Mouse (Mus musculus) natural killer cell, adult 2 months (primary cell): ENCODE data around the gene Il4ra.

ENCODE experiments used
- DNase-seq, 2 experiments: peaks; one replicate each; pipeline ENCODE4 v3.0.0; 2022; ENCODE audit warnings: low spot score in 2 of 2

Gene Il4ra

DNA sequence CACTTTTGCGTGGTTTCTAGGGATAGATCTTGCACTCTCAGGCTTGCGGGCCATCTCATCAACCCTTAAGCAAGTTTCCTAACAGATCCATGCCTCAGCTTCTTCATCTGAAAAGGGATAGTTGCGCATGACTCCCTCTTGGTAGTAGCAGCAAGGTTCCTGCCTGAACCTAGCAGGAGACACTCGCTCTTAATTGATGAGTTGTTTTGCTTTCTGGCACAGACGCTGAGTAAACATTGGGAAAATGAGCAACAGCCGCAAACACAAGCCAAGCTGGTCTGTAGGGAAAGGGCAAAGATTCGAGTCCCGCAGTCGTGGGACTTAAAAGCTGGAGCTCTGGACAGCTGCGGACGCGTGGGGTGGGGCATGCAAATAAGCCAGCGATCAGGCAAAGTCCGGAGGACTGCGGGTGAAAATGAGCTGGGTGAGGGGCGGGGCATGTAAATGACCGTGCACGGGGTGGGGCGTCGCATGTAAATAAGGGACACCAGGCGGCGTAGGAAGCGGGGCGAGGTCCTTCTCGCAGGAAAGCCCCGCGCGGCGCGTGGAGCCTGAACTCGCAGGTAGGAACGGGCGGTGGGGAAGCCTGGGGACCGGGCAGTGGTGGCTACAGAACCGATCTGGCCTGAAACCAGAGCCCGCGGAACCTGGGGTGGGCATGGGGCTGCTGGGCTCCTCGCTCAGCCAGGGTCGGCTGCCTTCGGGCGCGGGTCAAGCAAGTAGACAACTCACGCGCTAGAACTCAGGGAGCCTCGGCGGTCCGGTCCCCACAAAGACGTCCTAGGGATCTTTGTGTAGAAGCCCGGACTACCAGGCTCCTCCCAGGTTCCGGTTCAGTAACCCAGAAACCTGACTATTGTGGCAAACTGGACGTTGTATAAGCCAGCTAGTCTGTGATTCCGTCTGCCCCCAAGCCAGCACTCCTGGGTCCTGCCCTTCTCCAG, at the start of gene Il4ra:
Il4ra (plus strand) TSS at position 355 of the 944 bp plus-strand sequence.
- peak; percentile 88 to 90 for DNase-seq

DNA sequence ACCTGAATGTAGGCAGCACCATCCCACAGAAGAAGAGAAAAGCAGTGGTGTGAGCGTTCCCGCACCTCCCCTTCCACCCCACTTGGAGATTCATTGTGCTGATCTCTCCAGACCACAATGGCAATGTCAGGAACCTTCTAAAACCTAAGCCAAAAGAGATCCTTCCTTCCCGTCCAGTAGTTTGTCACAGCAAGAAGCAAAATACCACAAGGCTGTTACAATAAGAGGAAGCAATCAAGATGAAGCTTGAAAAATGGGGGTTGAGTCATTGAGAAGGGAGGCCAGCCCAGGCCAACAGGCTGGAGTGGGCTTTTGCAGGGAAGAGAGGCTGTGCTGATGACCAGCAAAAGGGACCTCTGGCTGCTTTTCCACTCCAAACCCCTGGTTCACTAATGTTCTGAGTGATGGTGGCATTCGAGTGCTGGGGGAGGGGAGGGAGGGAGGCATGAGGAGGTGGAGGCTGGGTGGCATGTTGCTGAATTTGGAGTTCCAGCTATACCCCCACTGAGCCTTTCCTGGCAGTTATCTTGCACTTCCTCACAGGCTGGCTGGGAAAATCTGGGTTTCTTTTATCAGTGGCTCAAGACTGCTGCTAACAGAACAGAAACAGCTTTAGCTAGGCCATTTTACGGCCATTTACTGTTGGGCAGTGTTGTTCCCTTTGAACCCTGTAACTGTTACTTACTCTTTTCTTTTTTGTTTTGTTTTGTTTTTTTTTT, 48.4 kb upstream of the Il4ra start:
- no peak for DNase-seq

DNA sequence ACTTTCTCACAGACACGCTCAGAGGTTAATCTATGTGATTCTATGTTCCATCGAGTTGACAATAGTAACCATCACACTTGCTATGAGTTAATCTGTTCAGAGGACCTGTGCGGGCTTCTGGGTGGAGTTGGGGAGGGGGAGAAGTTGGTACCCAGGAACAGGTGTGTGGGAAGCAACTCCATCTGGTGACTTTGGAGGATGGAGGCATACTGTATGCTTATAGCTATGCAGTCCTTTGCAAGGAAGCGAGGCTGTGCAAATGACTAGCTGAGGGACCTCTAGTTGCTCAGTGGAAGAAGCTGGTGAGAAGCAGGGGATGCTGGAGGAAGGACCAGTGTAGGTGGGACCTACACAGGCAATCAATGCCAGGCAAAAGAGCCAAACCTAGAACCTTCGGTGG, 47.3 kb upstream of the Il4ra start:
- no peak for DNase-seq

DNA sequence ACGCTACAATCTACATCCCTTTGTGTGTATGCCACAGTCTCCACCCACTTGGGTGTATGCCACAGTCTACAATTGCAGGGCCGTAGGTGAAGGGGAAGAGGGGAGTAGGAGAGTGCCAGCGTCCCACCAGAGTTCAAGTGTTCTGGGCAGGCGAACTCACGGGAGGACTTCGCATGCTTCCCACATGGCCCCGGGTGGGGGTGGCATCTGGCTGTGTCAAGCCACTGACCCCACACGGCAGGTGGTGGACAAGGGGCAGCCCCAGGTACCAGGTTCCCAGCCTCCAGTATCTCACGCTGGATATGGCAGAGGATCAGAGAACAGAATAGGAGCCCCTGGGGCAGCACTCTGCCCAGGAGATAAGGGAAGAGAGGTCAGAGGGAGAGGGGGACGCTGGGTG, 46.4 kb upstream of the Il4ra start:
- no peak for DNase-seq

DNA sequence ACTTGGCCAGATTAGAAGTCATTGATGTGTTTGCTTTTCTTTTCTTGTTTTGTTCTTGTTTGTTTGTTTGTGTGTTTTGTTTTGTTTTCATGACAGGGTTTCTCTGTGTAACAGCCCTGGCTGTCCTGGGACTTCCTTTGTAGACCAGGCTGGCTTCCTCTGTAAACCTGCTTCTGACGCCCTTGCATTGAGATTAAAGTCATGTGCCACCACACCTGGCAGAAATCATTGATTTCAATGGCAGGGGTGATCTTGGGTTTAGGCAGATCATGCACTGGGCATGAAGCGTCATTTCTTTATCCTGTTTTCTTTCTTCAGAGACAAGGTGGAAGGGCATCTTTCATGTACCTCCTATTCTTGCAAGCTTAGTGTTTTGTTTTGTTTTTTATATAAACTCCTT, 44.6 kb upstream of the Il4ra start:
- DNase-seq = peak; percentile 21 to 24

DNA sequence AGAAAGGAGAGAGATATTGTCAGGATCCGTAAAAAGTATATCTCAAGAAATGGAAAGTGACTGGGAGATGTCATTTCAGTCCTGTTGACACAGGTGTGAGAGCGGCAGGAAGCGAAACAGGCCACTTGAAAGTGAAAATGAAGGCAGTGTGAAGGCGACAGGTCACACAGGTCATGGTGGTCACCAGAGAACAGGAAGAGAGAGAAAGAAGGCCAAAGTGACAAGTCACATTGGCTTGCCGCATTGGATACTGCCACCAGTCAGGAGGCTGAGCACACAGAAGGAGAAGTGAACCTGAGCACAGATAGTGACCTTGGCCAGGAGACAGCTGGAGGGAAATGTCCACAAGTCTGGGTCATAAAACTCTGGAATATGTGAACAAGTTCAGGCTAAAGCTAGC, 40.5 kb upstream of the Il4ra start:
- peak; percentile 71 to 84 for DNase-seq

DNA sequence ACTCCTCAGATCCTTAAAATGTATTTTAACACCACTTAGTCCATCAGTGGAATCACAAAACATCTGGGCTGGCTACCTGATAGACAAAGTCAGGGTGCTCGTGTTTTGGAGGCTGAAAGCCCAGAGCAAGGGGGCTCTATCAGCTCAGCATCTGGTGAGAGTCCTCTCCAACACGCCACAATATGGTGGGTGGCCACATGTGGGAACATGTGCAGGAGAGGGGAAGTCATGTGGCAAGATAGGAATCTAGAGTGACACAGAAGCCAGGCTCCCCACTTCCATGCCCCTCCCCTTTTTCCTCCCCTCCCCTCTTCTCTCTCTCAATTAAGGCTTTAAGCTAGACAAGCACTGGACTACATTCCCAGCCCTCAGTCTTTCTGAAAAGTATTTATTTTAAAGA, 40.1 kb upstream of the Il4ra start:
- DNase-seq = no peak

DNA sequence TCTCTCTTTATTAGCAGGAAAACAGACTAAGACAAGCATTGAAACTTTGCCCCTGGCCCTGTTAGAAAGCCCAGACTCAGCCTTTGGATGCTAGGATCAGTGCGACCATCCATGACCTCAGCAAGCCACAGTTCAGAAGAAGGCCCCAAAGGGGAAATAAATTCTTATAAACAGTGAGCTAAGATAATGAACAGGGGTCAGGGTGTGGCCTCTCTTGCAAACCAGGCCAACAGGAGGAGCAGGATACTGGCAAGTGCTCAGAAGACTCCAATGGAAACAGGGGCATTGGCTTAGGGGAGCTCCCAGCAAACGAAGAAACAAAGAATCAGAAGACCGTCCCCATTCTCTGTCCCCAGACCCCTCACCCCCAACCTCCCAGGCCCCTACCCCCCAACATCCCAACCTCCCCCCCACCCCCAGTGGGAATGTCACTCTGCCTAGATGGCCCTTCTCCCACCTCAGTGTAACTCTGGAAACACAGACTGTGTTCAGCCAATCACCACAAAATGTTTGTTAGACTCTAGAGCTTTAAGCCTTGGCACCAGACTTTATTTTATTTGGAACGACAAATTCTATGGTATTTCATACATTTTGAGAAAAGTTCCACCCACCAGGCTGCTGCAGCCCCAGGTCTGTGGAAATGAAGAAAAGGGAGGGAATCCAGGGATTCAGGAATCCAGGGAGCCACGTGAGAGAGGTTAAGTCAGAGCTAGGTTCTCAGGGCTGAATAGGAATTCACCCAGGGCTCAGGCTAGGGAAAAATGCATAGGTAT, 36.7 kb upstream of the Il4ra start:
- DNase-seq = no peak

DNA sequence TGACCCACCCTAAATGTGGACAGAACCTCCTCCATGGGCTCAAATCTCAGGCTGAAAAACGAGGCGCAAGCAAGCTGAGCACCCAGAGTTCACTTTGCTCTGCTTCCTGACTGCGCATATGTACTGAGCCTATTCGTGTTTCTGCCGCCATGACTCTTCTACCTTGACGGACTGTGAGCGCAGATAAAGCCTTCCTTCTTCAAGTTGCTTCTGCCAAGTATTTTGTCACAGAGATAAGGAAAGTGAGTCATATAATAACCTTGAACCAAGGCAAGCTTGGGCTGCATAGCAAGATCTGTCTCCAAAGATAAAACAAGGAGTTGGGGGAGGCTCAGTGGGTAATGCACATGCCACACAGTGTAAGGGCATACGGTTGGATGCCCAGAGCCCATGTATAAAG, 35.2 kb upstream of the Il4ra start:
- DNase-seq = no peak

DNA sequence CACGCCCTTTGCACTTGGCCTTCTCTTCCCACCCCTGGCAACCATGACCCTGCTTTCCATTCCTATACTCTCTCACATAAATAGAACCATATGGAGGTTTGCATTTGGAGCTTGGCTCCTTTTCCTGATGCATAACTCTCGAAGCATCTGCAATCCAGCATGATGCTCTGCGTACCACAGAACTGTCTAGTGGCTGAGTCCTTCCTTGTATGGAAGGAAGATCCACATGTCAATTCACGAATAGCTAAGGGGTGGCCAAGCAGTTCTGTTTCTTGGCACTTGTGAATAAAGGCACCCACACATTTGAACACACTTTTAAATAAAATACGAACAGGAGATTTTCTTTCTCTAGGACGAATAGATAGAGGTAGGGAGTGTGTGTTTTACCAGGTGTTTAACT, 34.5 kb upstream of the Il4ra start:
- no peak for DNase-seq

DNA sequence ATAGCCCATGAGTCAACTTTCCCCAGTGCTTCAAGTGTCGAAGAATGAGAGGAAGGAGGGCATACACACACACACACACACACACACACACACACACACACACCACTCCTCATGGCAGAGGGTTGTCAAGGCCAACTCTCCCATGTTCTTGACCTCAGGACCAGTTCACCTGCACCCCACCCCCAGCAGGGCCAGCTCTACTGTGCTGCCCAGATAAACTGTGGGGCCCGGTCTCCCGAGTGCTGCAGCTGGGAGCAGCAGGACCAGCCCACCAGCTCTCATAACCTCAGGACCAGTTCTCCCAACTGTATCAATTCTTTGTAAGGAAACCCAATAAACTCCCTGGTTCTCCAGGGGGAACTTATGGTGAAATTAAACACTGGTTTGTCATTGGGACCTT, 32.2 kb upstream of the Il4ra start:
- no peak for DNase-seq

DNA sequence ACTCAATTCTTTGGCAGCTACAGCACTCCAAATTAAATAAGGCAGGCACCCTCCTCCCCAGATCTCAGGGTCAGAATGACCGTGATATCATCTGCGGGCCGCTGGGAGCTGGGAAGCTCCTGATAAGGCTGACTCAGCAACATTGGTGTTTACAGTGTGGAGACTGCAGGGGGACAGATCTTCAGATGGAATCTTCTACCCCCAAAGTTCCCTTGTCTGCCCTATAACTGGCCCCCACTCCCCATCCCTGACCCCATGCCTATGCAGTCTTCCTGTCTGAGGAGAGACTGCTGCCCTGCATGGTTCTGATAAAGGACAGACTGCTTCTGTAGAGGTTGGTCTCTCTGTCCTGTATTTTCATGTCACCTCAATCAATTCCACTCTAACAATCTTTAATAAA, 28.9 kb upstream of the Il4ra start:
- no peak for DNase-seq

DNA sequence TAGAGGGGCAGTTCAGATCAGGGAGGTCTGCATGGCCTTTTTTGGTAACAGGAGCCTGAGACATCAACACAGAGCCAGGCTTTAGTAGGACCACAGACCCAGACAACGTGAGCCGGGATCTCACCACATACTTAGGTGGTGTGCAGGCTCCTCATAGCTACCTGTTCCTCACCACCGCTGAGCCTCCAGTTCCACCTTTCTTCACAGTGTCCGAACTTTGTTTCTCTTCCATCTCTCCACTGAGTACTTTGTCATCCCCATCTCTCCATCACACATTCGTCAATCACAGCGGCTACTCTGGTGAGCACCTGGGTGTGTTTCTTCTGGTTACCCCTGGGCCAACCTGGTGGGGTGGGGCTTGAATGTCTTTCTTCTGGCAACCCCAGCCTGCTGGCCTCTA, 24.7 kb upstream of the Il4ra start:
- DNase-seq = no peak

DNA sequence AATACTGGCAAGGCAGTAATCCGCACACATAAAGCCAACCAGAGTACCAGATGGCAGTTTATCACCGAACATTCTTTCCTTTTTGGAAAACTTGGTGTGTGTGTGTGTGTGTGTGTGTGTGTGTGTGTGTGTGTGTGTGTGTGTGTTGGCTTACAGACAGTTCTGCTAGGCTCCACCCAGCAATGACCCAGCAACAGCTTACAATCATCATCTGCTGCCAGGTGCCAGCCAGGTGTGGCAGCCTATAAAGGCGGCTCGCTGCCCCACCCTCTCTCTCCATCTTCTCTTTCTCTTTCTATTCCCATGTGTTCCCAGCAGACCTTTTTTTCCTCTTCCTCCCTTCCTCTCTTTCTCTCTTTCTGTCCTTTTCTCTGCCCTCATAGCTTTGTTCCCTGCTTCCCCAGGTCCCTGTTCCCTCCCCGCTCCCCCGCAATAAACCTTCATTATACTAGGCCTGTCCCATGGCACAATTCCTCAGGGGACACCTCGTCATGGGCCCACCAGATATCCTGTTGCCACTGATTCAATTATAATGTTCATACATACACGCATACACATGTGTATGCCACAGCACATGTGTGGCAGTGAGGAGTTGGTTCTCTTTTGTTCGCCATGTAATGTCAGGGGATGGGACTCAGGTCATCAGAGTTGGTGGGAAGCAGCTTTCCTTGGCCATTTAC, 23.9 kb upstream of the Il4ra start:
- DNase-seq = no peak

DNA sequence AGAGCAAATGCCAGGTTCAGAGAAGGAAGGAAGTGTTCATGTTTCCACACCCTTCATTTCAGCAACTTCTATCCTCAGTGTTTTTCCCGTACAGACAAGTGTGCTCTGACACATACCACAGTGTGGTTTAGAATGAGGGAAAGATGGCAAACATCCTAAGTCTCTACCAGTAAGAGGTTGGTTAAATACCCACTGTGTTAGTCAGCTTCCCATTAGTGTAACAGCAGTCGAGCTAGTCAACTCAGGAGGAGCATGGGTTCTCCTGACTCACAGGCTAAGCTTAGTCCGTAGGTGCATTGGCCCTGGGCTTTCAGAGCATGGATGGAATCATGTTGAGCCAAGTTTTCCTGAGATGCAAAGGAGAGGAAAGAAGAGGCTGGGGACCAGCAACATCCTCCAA, 12.6 kb upstream of the Il4ra start:
- no peak for DNase-seq

DNA sequence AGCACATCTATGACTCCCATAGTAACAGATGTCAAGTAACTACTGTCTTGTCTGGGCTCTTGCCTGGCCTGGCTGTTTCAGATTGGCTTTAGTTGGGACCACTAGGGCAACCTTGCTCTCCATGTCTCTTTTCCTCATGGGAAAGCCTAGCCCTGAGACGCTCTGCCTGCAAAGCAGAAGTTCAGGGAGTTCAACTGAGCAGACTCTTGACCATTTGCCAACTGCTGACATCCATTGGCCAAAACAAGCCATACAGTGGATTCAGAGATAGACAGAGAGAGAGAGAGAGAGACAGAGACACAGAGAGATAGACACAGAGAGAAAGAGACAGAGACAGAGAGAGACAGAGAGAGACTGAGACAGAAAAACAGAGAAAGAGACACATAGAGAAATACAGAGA, 10.9 kb upstream of the Il4ra start:
- DNase-seq = no peak

DNA sequence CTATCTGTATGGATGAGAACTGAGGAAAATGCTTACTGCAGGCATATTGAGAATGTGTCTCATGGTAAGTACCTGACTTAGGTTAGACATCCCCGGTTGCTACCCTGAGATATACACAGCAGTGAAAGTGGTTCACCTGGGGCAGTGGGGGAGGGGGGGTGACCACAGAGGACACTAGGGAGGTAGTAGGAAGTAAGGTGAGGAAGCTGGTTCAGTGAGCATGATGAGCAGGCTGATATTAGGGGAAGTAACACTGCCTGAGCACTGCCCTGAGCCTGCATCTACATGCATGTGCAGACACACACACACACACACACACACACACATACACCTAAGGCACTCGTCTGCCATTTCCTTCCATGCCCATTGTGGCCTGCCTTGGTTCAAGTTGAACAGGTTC, 10.1 kb upstream of the Il4ra start:
- DNase-seq = peak in 1 of 2 experiments; percentile 76

DNA sequence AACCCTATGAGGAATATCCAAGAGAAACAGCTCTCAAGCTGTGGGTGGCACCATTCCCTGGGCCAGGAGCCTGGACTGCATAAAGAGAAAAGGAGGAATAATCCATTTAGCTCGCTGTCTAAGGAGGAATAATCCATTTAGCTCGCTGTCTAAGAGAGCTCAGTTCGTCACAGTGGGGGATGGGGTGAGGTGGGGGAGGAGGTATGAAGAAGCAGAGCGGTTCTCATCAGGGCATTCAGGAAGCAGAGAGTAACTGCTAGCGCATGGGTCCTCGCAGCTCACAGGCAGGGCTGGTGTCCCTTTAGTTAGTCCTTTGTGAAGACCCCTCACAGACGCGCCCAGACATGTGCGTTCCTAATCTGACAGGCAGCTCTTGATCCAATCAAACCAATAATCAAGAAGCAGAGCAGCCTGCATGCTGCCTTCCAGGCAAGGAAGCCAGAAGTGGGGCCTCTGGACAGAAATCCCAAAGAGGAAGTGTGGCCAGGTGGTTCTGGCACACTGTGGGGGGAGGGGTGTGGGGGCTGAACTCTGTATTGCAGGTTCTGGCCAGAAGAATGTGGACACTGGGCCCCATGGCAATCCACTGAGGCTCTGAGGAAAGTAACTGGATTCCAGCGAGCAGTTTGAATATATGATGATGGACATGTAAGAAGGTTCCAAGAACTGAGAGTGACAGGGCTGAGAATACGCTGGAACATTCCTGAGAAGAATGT, 9.4 kb upstream of the Il4ra start:
- no peak for DNase-seq

DNA sequence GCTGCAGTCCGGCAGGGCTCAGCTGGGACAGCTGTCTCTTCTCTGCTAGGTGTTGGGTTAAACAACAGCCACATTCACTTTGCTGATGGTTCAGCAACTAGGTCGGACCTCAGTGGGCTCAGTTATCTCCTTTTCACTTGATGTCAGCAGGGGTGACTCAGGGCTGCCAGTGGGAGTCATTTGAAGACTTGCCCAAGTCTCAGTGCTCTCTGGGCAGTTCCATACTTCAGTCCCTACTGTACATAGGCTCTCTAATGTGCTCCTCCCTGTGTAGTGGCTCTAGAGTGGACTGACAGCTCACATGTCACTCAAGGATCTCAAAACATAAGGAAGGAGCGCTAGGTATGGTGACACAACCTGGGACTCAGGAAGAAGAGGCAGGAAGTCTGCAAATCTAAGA, 8.4 kb upstream of the Il4ra start:
- no peak for DNase-seq

DNA sequence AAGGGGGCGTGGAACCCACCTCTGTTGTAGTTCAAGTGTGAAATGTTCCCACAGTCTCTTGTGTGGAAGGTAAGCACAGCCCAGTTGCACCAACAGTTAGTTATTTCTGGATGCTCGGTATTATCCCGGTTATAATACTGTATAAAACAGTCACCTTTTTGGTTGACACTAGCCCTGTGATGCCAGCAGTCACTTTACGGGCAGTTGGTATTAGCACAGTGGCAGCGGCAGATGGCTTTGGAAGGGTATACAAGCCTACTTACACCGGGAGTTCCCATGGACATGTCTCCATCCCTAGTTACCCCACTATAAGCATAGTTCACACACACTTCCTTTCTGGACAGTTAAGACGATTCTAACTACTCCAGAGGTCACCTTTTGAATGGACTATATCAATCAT, 6.6 kb upstream of the Il4ra start:
- DNase-seq = no peak

DNA sequence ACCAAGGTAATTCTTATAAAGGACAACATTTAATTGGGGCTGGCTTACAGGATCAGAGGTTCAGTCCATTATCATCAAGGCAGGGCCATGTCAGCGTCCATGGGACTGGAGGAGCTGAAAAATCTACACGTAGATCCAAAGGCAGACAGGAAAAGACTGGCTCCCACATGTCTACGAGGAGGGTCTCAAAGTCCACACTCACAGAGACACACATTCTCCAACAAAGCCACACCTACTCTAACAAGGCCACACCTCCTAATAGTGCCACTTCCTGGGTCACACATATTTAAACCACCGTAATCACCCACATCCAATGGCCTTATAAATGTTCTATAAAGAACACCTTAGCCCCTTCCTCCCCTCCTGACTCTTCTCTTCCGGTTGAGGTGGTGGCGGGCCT, 5.2 kb upstream of the Il4ra start:
- no peak for DNase-seq
